Mouse (Mus musculus) bone marrow macrophage, adult 2 months (primary cell): ENCODE results near the gene Spns1.
"Not testable (repeated sequence)": the region's sequence is repeated elsewhere in the genome, so short reads cannot be mapped to it uniquely, and the experiment has no call there.

Experiments
- CTCF ChIP-seq: IDR thresholded peaks from 2 replicates; pipeline ENCODE4 v1.5.1; 2012; ENCODE audit warnings: low read depth, mild to moderate bottlenecking, low read length, moderate library complexity
- POLR2A ChIP-seq: IDR thresholded peaks from 2 replicates; pipeline ENCODE4 v1.6.1; 2012; ENCODE audit warnings: mild to moderate bottlenecking, low read depth, low read length, borderline replicate concordance

DNA sequence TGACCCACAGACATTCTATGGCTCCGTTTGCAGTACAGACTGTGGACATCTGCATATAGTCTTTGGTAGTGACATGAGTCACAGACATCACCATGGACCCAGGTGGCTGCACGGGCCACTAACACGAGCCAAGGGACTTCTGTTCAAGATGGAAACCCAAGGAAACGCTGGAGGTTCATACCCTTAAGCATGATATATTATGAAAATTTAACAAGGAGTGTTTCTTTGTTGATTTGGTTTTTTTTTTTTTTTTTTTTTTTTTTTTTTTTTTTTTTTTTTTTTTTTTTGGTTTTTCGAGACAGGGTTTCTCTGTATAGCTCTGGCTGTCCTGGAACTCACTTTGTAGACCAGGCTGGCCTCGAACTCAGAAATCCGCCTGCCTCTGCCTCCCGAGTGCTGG is 25.3 kb upstream of the Spns1 start:
- not testable (repeated sequence) for TF ChIP-seq CTCF, POLR2A
